Mouse (Mus musculus) myocyte (in vitro differentiated cells): ENCODE data around the gene Gm37240. TPM values are rescaled to one million over a fixed set of nuclear protein-coding genes. Genes with fewer than 3 reads are reported as not detected.
A peak's percentile ranks its signal among the peaks of the same experiment; 100 is the strongest.

Experiments used
- H3K27me3 ChIP-seq: one replicate; pipeline ENCODE4 v1.6.1; 2011; ENCODE audit not compliant: control insufficient read depth, insufficient read depth, insufficient read length
- H3K36me3 ChIP-seq: one replicate; pipeline ENCODE4 v1.6.1; 2011; ENCODE audit not compliant: control insufficient read depth, insufficient read depth
- H3K4me2 ChIP-seq: one replicate; pipeline ENCODE4 v1.6.1; 2011; ENCODE audit warnings: low read depth, control low read depth
- H3K4me3 ChIP-seq: one replicate; pipeline ENCODE4 v1.5.1; 2011; ENCODE audit warnings: mild to moderate bottlenecking, control low read depth, moderate library complexity
- H3K79me2 ChIP-seq: one replicate; pipeline ENCODE4 v1.6.1; 2011; ENCODE audit not compliant: control insufficient read depth, insufficient read depth
- H3ac ChIP-seq: one replicate; pipeline ENCODE4 v1.6.1; 2011; ENCODE audit not compliant: control insufficient read depth, insufficient read length
- CEBPB ChIP-seq: IDR thresholded peaks from 2 replicates; pipeline ENCODE4 v1.6.1; 2011; ENCODE audit warnings: mild to moderate bottlenecking, moderate library complexity; ENCODE audit not compliant: poor library complexity, insufficient read depth, severe bottlenecking
- E2F4 ChIP-seq: IDR thresholded peaks from one replicate; pipeline ENCODE4 v1.6.1; 2011; ENCODE audit warnings: mild to moderate bottlenecking, control low read depth, moderate library complexity; ENCODE audit not compliant: insufficient read depth
- MAX ChIP-seq: IDR thresholded peaks from one replicate; pipeline ENCODE4 v1.6.1; 2011; ENCODE audit warnings: low read depth, mild to moderate bottlenecking, control low read depth
- MYOD1 ChIP-seq, 3 experiments: IDR thresholded peaks; one replicate each; pipeline ENCODE4 v1.6.1; 2011; ENCODE audit warnings: control low read depth in 2 of 3, low read depth in 2 of 3, mild to moderate bottlenecking in 2 of 3, moderate library complexity in 1 of 3; ENCODE audit not compliant: insufficient read length in 2 of 3, control insufficient read depth in 1 of 3
- MYOG ChIP-seq, 3 experiments: IDR thresholded peaks; one replicate each; pipeline ENCODE4 v1.6.1; 2011; ENCODE audit warnings: control low read depth in 2 of 3, low read depth in 2 of 3, mild to moderate bottlenecking in 2 of 3; ENCODE audit not compliant: insufficient read length in 2 of 3, control insufficient read depth in 1 of 3, insufficient read depth in 1 of 3
- POLR2A ChIP-seq: IDR thresholded peaks from one replicate; pipeline ENCODE4 v1.6.1; 2011; ENCODE audit warnings: low read depth, mild to moderate bottlenecking, control low read depth, moderate library complexity; ENCODE audit not compliant: insufficient read length
- POLR2AphosphoS2 ChIP-seq: IDR thresholded peaks from one replicate; pipeline ENCODE4 v1.6.1; 2011; ENCODE audit warnings: low read depth, control low read depth; ENCODE audit not compliant: insufficient read length
- REST ChIP-seq: IDR thresholded peaks from one replicate; pipeline ENCODE4 v1.6.1; 2011; ENCODE audit warnings: mild to moderate bottlenecking, control low read depth, moderate library complexity; ENCODE audit not compliant: insufficient read depth, insufficient read length
- SRF ChIP-seq: IDR thresholded peaks from one replicate; pipeline ENCODE4 v1.6.1; 2011; ENCODE audit warnings: low read depth; ENCODE audit not compliant: control insufficient read depth, insufficient read length
- TCF12 ChIP-seq: IDR thresholded peaks from one replicate; pipeline ENCODE4 v1.6.1; 2011; ENCODE audit warnings: mild to moderate bottlenecking, control low read depth; ENCODE audit not compliant: poor library complexity, insufficient read depth, severe bottlenecking
- TCF3 ChIP-seq: IDR thresholded peaks from one replicate; pipeline ENCODE4 v1.6.1; 2011; ENCODE audit warnings: low read depth, control low read depth; ENCODE audit not compliant: insufficient read length
- USF1 ChIP-seq: IDR thresholded peaks from one replicate; pipeline ENCODE4 v1.6.1; 2011; ENCODE audit warnings: low read depth, mild to moderate bottlenecking, control low read depth, moderate library complexity
- polyA plus RNA-seq: library from polyadenylated mRNA; unstranded; fragments of >200 nt; fragmentation: generic; extraction: Trizol; gene quantifications from one replicate; pipeline ENCODE4 v1.2.1, GENCODE M21; 2012; ENCODE audit warnings: missing spikeins

Gm37240 gene
- polyA plus RNA-seq, 1 experiment: 8.7 TPM

DNA sequence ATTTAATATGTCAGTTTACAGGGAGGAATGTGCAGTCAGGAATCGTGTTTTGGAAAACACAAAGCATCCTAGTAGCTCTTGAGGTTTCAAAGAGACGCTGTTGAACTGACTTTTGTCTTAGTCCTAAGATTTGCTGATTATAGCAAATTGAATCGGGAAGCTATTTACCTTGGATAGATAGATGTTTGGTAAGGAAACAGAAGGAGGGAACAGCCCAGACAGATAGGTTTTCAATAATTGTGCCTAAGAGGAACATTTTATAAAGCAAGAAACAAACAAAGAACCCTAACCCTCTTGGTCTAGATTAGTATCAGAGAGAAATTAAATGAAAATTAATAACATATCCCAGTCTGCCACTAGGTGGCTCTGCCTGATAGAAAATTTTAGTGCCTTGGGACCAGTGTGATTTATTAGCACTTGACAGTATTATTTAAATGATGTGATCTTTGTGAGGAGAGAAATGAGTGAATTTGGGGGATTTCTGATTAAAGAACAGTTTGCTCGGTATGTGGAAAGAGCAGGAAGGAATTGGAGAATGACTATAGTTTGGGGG lies 1194.6 kb downstream of the Gm37240 start:
- Histone ChIP-seq H3K4me2 (no peak overlapping the region), H3K79me2 (no peaks in the 10 kb centered on the region), H3K36me3 (no peaks in the 10 kb centered on the region), H3K4me3 (no peak overlapping the region), H3ac (no peak overlapping the region), H3K27me3 (peaks cover 9% of the 10 kb centered on the region)
- TF ChIP-seq MYOG (IDR thresholded peaks at IDR 0.05; ENCODE audit: control insufficient read depth in 1 of 3, insufficient read depth in 1 of 3, insufficient read length in 2 of 3, low read depth in 2 of 3) (no peak), MAX (no peak), MYOD1 (IDR thresholded peaks at IDR 0.05; ENCODE audit: control insufficient read depth in 1 of 3, insufficient read length in 2 of 3, low read depth in 2 of 3) (no peak), CEBPB (no peak), TCF12 (no peak), POLR2A (no peak), POLR2AphosphoS2 (no peak), USF1 (no peak), TCF3 (no peak), E2F4 (no peak), REST (no peak), SRF (no peak)

- Histone ChIP-seq H3K27me3 (peaks cover 9% of the 10 kb centered on the region), H3K4me3 (no peak overlapping the region), H3K79me2 (no peaks in the 10 kb centered on the region), H3K4me2 (no peak overlapping the region), H3ac (no peak overlapping the region), H3K36me3 (no peaks in the 10 kb centered on the region)
- TF ChIP-seq POLR2AphosphoS2 (no peak), MYOG (IDR thresholded peaks at IDR 0.05; ENCODE audit: control insufficient read depth in 1 of 3, insufficient read depth in 1 of 3, insufficient read length in 2 of 3, low read depth in 2 of 3) (no peak), E2F4 (no peak), USF1 (no peak), TCF3 (no peak), CEBPB (no peak), MYOD1 (IDR thresholded peaks at IDR 0.05; ENCODE audit: control insufficient read depth in 1 of 3, insufficient read length in 2 of 3, low read depth in 2 of 3) (no peak), MAX (no peak), TCF12 (no peak), SRF (no peak), REST (no peak), POLR2A (no peak)
Measured at GRCm38 (mm10) chr3:84690091-84690771, 1197.1 kb downstream of the Gm37240 start.

DNA sequence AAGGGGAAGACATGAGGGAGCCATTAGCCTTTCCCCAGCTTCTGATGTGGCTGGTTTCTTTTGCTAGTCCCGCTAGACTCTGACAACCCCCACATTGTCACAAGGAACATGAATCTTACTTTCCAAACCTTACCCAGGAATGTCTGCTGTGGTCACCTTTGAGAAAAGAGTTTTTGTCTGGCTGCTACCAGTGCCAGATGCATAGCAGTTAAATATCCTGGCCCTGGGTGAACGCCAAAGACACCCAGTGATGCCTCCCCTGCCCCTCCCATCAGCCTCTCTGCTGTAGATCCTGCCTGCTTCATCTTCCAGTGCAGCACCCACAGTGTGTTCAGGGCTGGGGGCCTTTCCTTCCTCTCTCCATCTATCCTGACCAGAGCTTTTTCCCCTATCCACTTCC lies 1197.7 kb downstream of the Gm37240 start:
- Histone ChIP-seq H3K36me3 (no peaks in the 10 kb centered on the region), H3K27me3 (peaks cover 10% of the 10 kb centered on the region), H3K79me2 (no peaks in the 10 kb centered on the region), H3ac (no peak overlapping the region), H3K4me3 (no peak overlapping the region), H3K4me2 (no peak overlapping the region)
- TF ChIP-seq E2F4 (no peak), MYOD1 (IDR thresholded peaks at IDR 0.05; ENCODE audit: control insufficient read depth in 1 of 3, insufficient read length in 2 of 3, low read depth in 2 of 3) (no peak), CEBPB (no peak), POLR2A (no peak), REST (no peak), TCF3 (no peak)

DNA sequence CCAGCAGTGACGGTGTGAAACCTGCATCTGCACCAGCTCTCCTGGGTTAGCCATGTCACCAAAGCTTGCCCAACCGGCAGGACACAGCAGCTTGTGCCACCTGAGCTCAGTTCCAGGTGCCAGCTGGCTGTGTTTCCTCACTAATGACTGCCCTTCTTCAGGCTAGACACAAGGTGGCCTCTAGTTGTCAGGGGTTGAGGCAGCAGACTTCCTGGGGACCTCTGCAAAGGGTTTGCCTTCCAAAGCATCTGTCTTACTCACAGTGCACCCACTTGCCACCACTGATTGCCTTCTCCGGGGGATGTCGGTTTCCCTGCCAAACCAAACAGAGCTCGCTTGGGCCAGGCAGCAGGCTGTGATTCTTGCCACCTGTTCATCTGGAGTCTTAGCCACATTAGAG lies 1199.1 kb downstream of the Gm37240 start:
- Histone ChIP-seq H3K79me2 (no peaks in the 10 kb centered on the region), H3K27me3 (peaks cover 20% of the 10 kb centered on the region), H3K36me3 (no peaks in the 10 kb centered on the region), H3ac (no peak overlapping the region), H3K4me3 (no peak overlapping the region), H3K4me2 (no peak overlapping the region)
- TF ChIP-seq MYOD1 (IDR thresholded peaks at IDR 0.05; ENCODE audit: control insufficient read depth in 1 of 3, insufficient read length in 2 of 3, low read depth in 2 of 3): peak in 1 of 3 experiments; percentile 11
- TF ChIP-seq USF1: no peak
- TF ChIP-seq POLR2AphosphoS2: no peak
- TF ChIP-seq MYOG (IDR thresholded peaks at IDR 0.05; ENCODE audit: control insufficient read depth in 1 of 3, insufficient read depth in 1 of 3, insufficient read length in 2 of 3, low read depth in 2 of 3): no peak

DNA sequence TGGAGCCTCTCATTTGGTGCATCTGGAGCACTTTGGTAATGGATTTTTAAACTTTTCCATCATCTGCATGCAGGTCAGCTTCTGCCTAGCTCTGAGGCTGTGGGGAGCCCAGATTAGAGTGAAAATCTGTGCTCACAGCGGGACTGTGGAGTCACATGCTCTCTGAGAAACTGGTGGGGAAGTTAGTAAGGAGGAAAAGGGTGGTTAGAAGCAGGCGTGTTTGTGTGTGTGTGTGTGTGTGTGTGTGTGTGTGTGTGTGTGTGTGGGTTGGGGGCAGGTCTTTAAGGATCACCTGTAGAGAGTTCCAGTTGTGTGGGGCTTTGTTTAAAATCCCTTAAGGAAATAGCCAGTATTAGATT lies 1199.9 kb downstream of the Gm37240 start:
- H3K27me3 ChIP-seq: peaks cover 21% of the 10 kb centered on the region
- no peak for TF ChIP-seq CEBPB
- TF ChIP-seq TCF3: no peak
- no peak for TF ChIP-seq TCF12
- no peak for TF ChIP-seq MYOD1 (IDR thresholded peaks at IDR 0.05; ENCODE audit: control insufficient read depth in 1 of 3, insufficient read length in 2 of 3, low read depth in 2 of 3)
- H3K79me2 ChIP-seq: no peaks in the 10 kb centered on the region
- H3K36me3 ChIP-seq: no peaks in the 10 kb centered on the region
- H3K4me2 ChIP-seq: no peak overlapping the region
- no peak overlapping the region for H3ac ChIP-seq
- no peak overlapping the region for H3K4me3 ChIP-seq
